Mouse (Mus musculus): ENCODE measurements around the gene Hsf4.
"Not testable (repeated sequence)": the region's sequence is repeated elsewhere in the genome, so short reads cannot be mapped to it uniquely, and the experiment has no call there.

Gene Hsf4

DNA sequence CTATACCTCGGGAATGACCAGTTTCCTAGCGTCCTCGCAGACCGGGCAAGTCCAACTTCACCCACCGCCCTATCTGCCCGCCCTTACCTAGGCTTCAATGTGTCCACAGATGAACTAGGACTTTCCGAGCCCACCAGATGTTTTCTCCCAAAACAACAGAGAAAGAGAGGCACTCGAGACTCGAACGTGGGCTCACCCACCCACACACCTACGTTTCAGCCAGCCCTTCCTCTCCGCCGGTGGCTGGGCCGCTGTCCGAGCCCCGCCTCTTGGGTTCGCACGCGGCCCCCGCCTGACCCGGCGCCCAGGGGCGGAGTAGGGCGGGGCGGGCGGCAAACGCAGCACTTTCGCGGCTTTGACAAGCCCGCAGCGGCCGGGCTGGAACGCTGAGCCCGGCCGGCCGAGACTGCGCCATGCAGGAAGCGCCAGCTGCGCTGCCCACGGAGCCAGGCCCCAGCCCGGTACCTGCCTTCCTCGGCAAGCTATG, at the start of gene Hsf4:
Gene Hsf4, plus strand, starts transcription at position 341 of the 487 bp plus-strand sequence.
- no peak for DNase-seq

DNA sequence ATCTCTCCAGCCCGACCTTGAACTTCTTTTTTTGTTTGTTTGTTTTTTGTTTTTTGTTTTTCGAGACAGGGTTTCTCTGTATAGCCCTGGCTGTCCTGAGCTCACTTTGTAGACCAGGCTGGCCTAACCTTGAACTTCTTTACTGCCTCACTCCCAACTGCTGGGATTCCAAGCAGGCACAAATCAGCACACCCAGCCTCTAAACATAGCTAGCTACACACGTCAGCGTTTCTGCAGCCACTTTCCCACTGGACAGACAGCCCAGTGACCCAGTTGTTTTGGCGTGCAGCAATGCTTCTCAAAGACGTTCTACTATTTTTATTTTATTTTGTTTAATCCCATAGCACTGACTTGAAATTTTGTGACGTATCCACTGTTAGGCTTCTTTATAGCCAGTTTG, 45.8 kb upstream of the Hsf4 start:
- DNase-seq: no peak

DNA sequence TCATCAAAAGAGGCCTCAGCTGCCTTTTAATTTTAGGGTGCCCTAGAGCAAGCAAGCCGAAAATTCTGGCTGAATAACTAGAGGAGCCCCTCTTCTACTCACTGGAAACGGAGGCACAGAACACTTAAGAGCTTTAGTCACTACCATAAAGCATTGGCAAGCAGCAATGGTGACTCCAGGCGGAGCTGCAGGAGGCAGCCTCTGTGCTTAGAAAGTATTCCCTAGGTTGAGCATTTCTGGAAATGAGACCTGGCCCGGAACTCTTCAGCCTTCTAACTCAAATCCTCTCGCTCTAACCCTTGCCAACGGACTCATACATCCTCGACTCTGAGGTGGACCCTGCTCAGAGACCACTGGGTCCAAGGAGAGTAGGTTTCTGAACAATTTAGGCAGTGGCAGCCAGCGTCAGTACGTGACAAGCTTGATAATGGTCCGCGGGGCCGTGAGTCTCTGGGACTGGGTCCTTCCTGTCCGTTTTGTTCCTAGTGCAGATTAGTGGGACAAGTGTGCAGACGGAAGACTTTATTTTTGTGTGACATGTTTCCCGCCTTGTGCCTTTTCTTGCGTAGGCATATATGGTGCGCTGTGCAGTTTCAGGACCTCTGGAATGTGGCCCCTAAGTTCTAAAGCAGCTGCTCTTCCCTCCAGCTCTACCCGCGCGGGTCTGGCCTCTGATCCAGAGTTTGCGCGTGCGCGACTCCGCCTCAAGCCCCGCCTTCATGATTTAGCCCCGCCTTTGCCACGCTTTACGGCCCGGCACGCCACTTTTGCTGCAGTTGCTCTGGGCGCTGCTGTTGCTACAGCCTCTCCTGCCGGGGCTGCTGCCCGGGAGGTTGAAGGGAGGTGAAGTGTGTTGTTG, 45.0 kb upstream of the Hsf4 start, which contains the start of gene D230025D16Rik:
Gene D230025D16Rik, plus strand, starts transcription at position 733 of the 859 bp plus-strand sequence.
- peak; percentile 96 for DNase-seq

DNA sequence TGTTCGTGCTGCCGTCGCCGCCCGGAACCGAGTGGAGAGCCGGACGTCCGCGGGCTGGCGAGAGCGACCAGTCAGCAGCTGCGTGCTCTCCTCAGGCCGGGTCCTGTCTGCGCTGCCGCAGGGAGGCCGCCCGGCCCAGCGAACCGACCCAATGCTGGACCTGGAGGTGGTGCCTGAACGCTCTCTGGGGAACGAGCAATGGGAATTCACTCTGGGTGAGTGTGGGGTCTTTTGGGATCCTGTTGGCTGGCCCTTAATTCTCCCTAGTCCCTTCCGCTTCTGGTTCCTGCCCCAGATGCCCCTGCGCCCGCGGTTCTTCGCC, 44.4 kb upstream of the Hsf4 start:
- no peak for DNase-seq

GRCm38 (mm10) chr8:105225917-105226316, 43.7 kb upstream of the Hsf4 start:
- no peak for DNase-seq

DNA sequence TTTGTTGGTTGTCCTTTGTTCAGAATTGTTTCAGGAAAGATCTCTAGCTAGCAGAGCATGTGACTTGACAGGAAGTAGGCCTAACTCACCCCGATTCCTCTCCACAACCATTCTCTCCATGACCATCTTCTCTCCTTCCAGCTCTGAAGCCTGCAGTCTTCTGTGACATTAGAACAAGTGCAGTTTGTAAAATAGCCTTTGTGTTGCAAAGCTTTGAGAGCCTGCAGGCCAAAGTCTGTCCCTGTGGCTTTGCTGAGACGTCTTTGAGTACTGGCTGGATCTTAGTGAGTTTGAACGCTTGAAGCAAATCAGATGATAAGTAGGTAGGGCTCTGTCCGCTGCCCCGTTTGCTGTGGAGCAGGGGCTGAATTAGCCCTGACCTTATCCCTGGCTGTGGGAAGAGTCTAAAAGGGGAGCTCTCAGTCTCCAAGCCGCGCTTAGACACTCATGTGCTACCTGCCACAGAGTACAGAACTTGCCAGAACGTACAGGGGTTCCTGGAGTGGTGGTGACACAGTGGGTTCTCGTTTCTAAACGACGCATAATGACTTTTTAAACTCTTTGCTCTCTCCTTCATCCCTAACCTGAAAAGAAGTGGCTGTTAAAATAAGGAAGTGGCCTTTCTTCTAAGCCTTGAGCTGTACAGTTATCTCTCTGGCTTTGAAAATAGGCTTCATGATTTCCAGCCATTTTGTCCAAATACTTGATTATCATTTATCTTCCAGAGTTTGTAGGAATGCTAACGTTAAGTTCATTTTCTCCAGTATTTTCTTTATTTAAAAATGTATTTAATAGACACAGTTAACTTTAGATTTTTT, 37.9 kb upstream of the Hsf4 start:
- DNase-seq: no peak

DNA sequence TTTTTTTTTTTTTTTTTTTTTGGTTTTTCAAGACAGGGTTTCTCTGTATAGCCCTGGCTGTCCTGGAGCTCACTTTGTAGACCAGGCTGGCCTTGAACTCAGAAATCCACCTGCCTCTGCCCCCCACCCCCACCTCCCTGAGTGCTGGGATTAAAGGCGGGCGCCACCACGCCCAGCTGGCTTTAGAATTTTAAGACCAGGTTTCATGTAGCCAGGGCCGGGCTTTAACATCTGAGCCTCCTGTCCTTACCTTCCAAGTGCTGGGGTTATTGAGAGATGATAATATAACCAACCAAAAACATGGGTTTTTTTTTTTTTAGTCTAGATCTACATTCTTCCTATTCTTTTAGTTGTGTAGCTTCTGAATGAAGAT, 37.3 kb upstream of the Hsf4 start:
- DNase-seq: not testable (repeated sequence)

DNA sequence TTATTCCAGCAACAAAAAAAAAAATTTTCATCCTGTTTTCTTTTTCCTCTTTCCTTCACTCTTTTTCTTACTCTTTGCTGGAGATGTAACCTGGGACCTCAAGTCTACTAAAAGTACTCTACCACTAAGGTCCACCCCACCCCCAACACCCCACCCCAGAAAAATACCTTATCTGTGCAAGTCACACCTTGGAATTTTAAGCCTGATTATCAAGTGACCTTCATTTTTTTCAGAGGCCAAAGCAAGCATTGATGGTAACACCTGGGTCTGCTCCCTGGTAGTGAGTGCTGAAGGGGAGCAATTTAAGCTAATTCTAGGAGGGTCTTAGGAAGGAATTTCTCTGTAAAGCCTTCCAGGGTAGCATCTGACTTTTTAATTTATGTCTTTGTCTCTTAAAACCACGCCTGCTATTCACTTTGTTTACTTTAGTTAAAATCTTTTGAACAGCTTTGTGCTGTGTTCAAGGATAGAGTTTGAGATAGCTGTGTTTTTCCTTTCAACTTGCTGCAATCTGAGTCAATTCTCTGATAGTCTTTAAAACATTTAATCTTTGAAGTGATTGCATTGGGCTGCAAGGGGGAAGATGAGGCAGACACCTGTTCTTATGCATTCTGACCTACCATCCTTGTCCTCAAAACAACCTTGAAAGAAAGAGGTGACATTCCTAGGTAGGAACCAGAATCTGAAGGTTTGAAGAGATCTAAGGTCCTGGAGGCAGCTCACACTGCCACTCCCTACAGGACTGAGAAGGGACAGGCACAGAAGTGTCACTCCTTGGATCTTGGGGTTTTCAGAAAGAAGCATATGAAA, 36.3 kb upstream of the Hsf4 start:
- no peak for DNase-seq

DNA sequence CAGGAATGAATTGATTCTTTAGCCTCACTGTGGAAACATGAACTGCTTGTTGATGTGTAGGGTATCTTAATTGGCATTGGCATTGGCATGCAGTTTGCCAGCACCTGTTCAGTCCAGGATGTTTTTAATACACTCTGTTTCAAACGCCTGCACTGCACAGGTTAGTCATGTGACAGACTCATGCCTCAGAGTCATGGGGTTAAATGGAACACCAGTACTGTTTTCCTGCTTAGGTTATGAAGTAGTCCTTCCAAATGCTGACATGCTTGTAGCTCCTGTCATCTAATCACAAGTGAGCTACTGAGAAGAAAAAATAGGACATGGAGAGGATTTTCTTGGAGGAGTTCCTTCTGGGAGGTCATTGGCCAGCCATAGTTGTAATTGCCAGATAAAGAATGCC, 34.4 kb upstream of the Hsf4 start:
- DNase-seq: no peak

- DNase-seq: no peak
These were observed 32.0 kb upstream of the Hsf4 start for GRCm38 (mm10) chr8:105237442-105238142.

DNA sequence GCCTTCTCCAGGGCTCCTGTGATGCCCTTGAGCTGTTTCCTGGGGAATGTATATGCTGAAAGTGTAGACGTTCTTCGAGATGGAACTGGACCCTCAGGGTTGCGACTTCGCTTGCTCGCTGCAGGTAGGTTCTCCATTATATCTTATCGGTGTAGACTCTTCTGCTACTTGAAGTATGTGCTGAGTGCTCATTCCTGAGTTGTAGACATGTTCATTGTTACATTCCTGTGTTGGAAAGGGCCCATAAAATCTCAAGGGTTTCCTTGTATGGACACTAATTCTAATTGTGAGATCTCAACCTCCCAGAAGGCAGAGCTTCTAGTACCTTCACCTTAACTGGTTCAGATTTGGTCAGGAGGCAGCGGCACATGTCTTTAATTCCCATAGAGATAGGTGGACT, 28.6 kb upstream of the Hsf4 start:
- DNase-seq: no peak

DNA sequence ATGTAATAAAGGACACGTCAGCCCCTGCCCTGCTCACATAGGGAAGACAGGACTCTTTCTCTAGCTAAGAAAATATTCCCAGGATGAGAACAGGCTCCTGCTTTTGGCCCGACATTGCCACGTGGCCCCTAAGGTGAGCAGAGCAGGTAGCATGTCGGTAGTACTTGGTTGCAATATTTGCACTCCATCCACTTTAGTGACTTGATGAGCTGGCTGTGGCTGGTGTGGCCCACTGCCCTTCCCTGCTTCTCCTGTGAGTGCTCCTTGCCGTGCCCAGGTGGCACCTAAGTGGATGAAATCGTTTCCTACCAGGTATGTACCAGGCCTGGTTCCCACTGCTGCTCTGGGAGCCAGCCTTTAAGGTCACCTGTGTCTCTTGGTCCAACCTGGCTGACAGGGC, 17.6 kb upstream of the Hsf4 start:
- no peak for DNase-seq

DNA sequence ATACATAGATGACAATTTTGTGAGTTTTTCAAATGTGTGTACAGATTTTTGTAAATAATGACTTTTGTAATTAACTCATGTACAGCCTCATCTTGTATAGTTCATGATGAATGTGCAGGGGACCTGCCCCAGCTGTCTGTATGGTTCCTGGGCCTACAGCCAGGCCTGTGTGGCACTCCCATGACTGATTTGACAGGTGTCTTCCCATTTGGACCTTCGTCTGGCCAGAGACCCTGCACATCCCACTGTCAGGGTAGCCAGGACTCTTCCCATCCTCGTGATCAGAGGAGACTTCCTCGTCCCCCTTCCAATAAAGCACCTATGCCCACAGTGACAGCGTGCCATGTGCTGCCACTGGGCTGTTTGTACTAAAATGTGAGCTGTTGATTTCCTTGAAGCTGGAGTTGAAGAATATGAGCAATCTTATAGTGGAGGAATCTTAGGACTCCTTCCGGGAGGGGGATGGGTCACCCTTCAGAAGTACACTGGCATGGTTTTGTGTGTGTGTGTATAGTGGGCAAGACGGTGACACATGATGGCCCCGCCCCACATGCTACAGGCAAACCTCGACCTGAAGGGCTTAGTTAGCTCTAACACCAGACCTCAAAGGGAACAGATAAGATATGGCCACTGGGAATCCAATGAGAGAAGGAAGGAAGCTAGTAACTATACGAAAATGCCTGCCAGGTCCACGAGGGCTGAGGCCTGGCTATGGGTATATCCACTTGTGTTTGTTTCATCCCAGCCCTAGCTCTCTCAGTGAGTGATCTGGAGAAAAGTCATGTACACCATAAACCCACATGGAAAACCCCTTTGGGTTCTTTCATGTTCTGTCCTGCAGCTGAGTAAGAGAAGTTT, 16.7 kb upstream of the Hsf4 start:
- no peak for DNase-seq

DNA sequence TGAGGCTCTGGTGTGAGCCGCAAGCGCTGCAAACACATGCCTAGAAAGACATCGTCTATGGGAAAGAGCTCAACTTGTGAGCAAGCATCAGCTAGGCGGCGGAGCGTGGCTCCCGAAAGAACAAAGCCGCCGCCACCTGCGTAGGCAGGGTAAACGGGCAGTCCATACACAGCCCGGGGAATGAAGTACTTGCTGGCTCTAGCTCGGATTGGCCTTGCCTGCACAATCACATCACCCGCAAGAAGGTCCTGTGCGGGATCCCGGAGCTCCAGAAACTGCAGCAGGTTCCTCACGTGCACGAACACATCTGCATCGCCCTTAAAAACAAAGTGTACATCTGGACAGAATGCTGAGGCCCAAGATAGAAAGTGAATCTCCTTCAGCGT, 15.8 kb upstream of the Hsf4 start:
- DNase-seq: peak; percentile 31

- DNase-seq: peak; percentile 98
These were observed 15.2 kb upstream of the Hsf4 start for GRCm38 (mm10) chr8:105254152-105254965.

- peak; percentile 81 for DNase-seq
These were observed 14.6 kb upstream of the Hsf4 start, which contains the start of gene B3gnt9 for GRCm38 (mm10) chr8:105254966-105255350. Gene B3gnt9, minus strand, starts transcription at chr8:105255153.

DNA sequence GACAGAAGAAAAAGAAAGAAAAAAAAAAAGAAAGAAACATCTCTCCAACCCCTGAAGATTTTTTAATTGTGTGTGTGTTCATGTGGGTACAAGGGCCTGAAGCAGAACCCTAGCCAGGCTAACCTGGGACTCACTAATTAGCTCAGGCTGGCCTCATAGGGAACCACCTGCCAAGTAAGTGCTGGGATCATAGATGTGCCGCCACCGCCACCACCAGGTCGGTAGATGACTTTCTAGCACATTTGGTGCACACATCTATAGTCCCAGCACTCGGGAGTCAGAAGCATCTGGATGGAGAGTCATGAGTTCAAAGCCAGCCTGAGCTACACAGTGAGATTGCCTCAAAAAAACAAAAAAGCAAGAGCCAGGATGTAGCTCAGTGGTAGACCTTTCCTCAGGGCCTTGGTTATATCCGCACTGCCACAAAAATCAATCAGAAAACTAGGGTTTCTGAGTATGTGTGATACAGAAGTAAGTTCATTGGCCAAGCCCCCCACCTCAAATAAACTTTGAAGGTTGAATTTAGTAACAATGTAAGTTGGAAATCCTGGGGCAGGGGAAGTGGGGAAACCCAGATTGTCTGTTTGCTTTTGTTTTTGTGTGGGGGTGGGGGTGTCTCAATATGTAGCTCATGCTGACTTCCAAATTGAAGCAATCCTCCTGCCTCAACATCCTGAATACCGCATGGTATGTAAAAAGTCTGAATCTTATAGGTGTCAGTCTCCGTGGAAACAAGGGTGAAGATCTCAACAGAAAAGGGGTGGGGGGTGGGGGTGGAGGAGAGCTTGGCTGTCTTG, 12.1 kb upstream of the Hsf4 start:
- DNase-seq: no peak

- DNase-seq: no peak
These were observed 10.5 kb upstream of the Hsf4 start for GRCm38 (mm10) chr8:105258911-105259720.
